Mouse (Mus musculus) ES-E14 (cell line): ENCODE data around the gene Tmem260. TPM values are rescaled to one million over a fixed set of nuclear protein-coding genes. Genes with fewer than 3 reads are reported as not detected.

Experiments
- DNase-seq: peaks from one replicate; pipeline ENCODE4 v3.0.0-alpha.2; 2013; ENCODE audit warnings: low read depth, low spot score
- H3K27ac ChIP-seq: 2 replicates; pipeline ENCODE4 v1.5.1; 2012; ENCODE audit warnings: low read depth, mild to moderate bottlenecking, low read length, moderate library complexity, mixed read lengths; ENCODE audit not compliant: poor library complexity, insufficient read depth, severe bottlenecking
- H3K36me3 ChIP-seq: 2 replicates; pipeline ENCODE4 v1.6.1; 2012; ENCODE audit warnings: mild to moderate bottlenecking, low read length, moderate library complexity, mixed read lengths; ENCODE audit not compliant: control insufficient read depth, poor library complexity, insufficient read depth, severe bottlenecking
- H3K4me1 ChIP-seq, 2 experiments: fragments of 150-350 bp in 1 of 2; sonication (generic) in 1 of 2; 2 replicates each; pipeline ENCODE4 v1.6.1; 2012; ENCODE audit warnings: low read length in 2 of 2, mild to moderate bottlenecking in 1 of 2, mixed read lengths in 1 of 2; ENCODE audit not compliant: control insufficient read depth in 2 of 2, insufficient read depth in 2 of 2, poor library complexity in 1 of 2
- H3K4me3 ChIP-seq, 2 experiments: fragments of 150-350 bp in 1 of 2; sonication (generic) in 1 of 2; 2 replicates each; pipeline ENCODE4 v1.5.1; 2012; ENCODE audit warnings: low read length in 2 of 2, low read depth in 1 of 2, mild to moderate bottlenecking in 1 of 2, mixed read lengths in 1 of 2; ENCODE audit not compliant: insufficient read depth in 1 of 2, poor library complexity in 1 of 2, severe bottlenecking in 1 of 2
- H3K9ac ChIP-seq: 2 replicates; pipeline ENCODE4 v1.6.1; 2012; ENCODE audit warnings: low read depth, mild to moderate bottlenecking, low read length, mixed read lengths; ENCODE audit not compliant: poor library complexity, insufficient read depth, severe bottlenecking
- H3K9me3 ChIP-seq: fragments of 150-350 bp; sonication (generic); 2 replicates; pipeline ENCODE4 v1.6.1; 2012; ENCODE audit warnings: low read depth, mild to moderate bottlenecking, low read length; ENCODE audit not compliant: control insufficient read depth, insufficient read depth
- CHD2 ChIP-seq: IDR thresholded peaks from 2 replicates; pipeline ENCODE4 v1.6.1; 2014; ENCODE audit warnings: mild to moderate bottlenecking, low read depth, low read length, inconsistent platforms
- HCFC1 ChIP-seq: IDR thresholded peaks from 2 replicates; pipeline ENCODE4 v1.6.1; 2012; ENCODE audit warnings: low read length, inconsistent platforms, borderline replicate concordance; ENCODE audit not compliant: insufficient read depth
- MAFK ChIP-seq: IDR thresholded peaks from 2 replicates; pipeline ENCODE4 v1.6.1; 2014; ENCODE audit warnings: mild to moderate bottlenecking, low read depth, low read length, inconsistent platforms; ENCODE audit not compliant: insufficient read depth
- ZC3H11A ChIP-seq: IDR thresholded peaks from 2 replicates; pipeline ENCODE4 v1.6.1; 2012; ENCODE audit warnings: low read depth, mild to moderate bottlenecking, inconsistent platforms, low read length, borderline replicate concordance
- ZNF384 ChIP-seq: IDR thresholded peaks from 2 replicates; pipeline ENCODE4 v1.6.1; 2012; ENCODE audit warnings: low read depth, low read length, inconsistent platforms
- in situ Hi-C, 2 experiments: fragments of 600-800 bp; cut with MboI; formaldehyde crosslinking; loops; one replicate each; pipeline ENCODE4 v1.15.1; 2025; ENCODE audit warnings: low sequenced_read_pairs in 2 of 2, inconsistent platforms in 1 of 2; ENCODE audit not compliant: unreplicated experiment in 2 of 2
- total RNA-seq: library from RNA; depleted of rRNA; stranded (reverse); fragments of 300-350 nt; gene quantifications from 2 replicates; pipeline ENCODE4 v1.2.3, GENCODE M21; 2012

Tmem260 gene
- total RNA-seq, 1 experiment, result 2.1 TPM

DNA sequence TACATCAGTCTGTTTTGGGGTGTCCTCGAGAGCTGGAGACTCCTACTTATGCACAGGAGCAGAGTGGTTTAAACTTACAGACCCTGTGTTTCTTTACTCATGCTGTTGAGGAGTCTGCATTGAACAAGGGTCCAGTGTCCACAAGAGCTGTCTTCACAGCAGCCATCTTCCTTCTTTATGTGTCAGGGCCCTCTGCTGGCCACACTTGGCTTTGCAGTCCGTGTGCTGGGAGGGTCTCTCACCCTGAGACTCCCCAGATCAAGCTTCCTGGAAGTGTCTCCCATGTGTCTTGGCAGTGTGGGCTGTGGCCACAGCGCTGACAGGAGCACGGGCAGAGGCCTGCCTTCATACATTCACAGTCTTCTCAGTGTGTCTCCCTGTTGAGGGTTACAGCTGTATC is 48.0 kb downstream of the Tmem260 start:
- Histone ChIP-seq H3K9ac (no peak overlapping the region), H3K4me3 (no peak overlapping the region), H3K36me3 (no peaks in the 10 kb centered on the region), H3K27ac (no peak overlapping the region), H3K4me1 (no peaks in the 10 kb centered on the region), H3K9me3 (no peaks in the 10 kb centered on the region)
- in situ Hi-C loops, result no loop called here
- DNase-seq, result peak; percentile 55
- TF ChIP-seq MAFK (no peak), ZC3H11A (0 out of 2 replicates have a peak, but pooled peaks have one; percentile 69)

DNA sequence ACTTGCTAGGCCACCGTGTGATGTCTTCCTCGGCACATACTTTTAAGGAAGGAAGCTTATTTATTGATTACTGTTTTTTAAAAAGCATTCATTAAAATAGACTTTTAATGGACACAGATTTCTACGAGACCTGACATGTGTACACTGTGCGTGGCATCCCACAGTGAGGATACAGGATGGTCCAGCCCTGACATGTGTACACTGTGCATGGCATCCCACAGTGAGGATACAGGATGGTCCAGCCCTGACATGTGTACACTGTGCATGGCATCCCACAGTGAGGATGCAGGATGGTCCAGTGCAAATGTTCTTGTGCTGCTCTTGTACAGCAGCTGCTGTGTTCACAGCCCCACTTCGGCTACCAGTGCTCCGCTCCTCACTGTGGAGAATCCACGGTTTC is 56.6 kb downstream of the Tmem260 start:
- in situ Hi-C loops, result no loop called here

DNA sequence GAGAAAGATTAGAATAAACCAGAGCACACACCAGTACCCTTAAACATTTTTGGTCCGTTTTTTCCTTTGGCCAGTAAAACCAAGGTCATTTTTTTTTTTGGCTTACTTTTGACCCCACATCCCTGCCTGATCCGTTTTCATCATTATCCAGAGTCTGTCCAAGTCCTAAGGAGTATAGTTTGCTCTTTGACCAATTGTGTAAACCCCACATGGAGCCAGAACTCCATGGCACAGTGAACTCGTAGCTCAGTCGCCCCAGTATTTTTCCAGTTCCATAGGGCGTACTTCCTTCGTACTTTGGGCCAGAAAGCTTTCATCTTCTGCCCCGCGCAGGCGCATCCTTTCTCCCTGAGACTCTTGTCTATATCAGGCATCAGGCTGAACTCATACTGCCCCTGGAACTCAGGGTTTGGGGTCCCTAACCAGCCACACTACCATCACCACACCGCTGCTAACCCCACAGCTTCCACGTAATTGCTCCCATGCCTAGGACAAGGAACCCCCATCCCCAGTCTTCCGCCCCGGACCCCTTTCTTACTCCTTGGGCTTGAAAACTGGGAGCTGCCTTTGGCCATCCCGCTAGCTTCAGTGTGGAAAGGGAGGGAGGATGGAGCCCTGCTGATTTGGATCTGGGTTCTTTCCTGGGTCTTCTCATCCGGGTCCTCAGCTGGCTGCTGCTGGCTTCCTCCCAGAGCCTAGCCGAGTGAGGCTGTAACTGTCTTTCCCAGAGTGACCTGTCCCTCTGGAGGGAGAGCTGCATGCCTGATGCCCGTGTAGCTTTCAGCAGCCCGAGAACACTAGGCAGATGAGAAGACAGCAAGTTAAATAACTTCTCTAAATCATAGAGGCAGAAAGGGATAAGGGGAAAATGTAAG is 58.0 kb downstream of the Tmem260 start:
- in situ Hi-C loops, result no loop called here
- peak overlapping the region; percentile 5 to 9; a peak in 2 of 4 replicates for H3K4me3 ChIP-seq
- DNase-seq, result no peak

More for the DNA sequence above, 56.6 kb downstream of the Tmem260 start:
- Histone ChIP-seq H3K36me3 (no peaks in the 10 kb centered on the region), H3K4me1 (peaks cover 0 to 15% of the 10 kb centered on the region in 2 experiments; a peak in 2 of 4 replicates), H3K9ac (no peak overlapping the region), H3K4me3 (no peak overlapping the region), H3K9me3 (no peaks in the 10 kb centered on the region), H3K27ac (no peak overlapping the region)
- TF ChIP-seq CHD2, result no peak
- no peak for TF ChIP-seq ZNF384
- no peak for TF ChIP-seq HCFC1
- TF ChIP-seq ZC3H11A, result no peak
- TF ChIP-seq MAFK, result no peak
- no peak for DNase-seq

DNA sequence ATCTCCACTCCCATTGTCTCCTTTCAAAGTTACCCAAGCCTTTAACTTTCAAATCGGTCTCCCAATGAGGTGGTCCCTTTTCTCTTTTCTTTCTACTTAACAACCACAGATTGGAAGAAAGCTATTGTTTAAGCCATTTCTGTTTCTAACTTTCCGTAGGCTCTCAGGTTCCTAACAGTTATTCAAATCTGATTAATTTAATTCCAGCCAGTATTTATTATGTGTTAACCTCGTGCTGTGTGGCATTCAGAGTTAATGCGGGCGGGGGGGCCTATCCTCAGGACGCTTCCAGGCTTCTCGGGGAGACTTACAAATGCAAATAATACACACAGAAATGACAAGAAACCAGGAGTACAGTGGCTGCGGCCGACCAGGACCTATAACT is 58.6 kb downstream of the Tmem260 start:
- no peak overlapping the region for H3K9ac ChIP-seq
- H3K9me3 ChIP-seq, result no peaks in the 10 kb centered on the region
- no peak overlapping the region for H3K27ac ChIP-seq
- DNase-seq, result no peak
- no peaks in the 10 kb centered on the region for H3K36me3 ChIP-seq
- in situ Hi-C loops, result no loop called here
- peaks cover 0 to 15% of the 10 kb centered on the region in 2 experiments; a peak in 2 of 4 replicates for H3K4me1 ChIP-seq
- no peak overlapping the region for H3K4me3 ChIP-seq
- no peak for TF ChIP-seq HCFC1
- TF ChIP-seq ZC3H11A, result no peak
- no peak for TF ChIP-seq MAFK
- TF ChIP-seq ZNF384, result no peak
- no peak for TF ChIP-seq CHD2

More for the DNA sequence above, 58.0 kb downstream of the Tmem260 start:
- peaks cover 0 to 15% of the 10 kb centered on the region in 2 experiments; a peak in 2 of 4 replicates for H3K4me1 ChIP-seq
- TF ChIP-seq ZC3H11A (no peak), HCFC1 (no peak), MAFK (no peak)
- H3K9me3 ChIP-seq, result no peaks in the 10 kb centered on the region
- H3K36me3 ChIP-seq, result no peaks in the 10 kb centered on the region
- no peak overlapping the region for H3K9ac ChIP-seq
- no peak overlapping the region for H3K27ac ChIP-seq

DNA sequence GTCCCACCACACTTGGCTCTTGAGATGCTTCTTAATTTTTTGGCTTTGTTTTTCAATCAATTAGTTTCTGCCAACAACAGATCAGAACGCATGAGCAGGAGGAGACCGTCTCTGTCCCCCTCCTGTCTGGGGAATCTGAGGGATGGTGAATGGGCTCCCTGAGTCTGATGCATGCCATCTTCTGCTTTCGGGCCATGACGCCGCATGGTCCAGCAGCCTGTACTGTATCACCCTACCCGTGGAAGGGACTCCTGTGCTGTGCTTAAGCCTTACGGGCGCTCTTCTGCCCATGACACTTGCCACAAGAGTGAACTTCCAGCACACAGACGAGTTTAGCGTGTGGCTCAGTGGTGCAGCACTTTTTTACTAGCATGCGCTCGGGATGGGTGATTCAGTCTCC is 59.7 kb downstream of the Tmem260 start:
- H3K27ac ChIP-seq, result no peak overlapping the region
- no peak for DNase-seq
- TF ChIP-seq ZC3H11A (no peak), ZNF384 (no peak), HCFC1 (no peak), CHD2 (no peak), MAFK (no peak)

More for the DNA sequence above, 59.7 kb downstream of the Tmem260 start:
- no peak overlapping the region for H3K4me3 ChIP-seq
- H3K9ac ChIP-seq, result no peak overlapping the region
- H3K36me3 ChIP-seq, result no peaks in the 10 kb centered on the region
- no peaks in the 10 kb centered on the region for H3K9me3 ChIP-seq
- peaks cover 0 to 15% of the 10 kb centered on the region in 2 experiments; a peak in 2 of 4 replicates for H3K4me1 ChIP-seq
- in situ Hi-C loops, result no loop called here
